Mouse (Mus musculus) heart, adult 11 months (tissue): ENCODE data around the gene Slc6a5.

Experiments
- DNase-seq: peaks from one replicate; pipeline ENCODE4 v3.0.0; 2022

Gene Slc6a5

DNA sequence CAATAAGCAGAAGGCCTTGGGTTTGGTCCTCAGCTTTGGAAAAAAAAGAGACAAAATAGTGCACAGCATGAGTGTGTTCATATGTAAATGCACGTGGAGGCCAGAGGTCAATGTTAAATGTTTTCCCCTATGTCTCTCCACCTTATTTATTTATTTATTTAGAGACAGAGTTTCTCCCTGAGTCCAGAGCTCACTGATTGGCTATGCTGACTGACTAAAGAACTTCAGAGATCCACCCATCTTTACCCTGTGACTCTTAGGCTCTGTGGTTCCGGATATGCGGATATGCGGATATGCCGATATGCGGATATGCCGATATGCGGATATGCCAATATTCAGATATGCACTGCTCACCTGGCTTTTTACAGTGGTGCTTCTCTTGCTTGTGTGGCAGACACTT, 76.0 kb downstream of the Slc6a5 start:
- peak; percentile 43 for DNase-seq

DNA sequence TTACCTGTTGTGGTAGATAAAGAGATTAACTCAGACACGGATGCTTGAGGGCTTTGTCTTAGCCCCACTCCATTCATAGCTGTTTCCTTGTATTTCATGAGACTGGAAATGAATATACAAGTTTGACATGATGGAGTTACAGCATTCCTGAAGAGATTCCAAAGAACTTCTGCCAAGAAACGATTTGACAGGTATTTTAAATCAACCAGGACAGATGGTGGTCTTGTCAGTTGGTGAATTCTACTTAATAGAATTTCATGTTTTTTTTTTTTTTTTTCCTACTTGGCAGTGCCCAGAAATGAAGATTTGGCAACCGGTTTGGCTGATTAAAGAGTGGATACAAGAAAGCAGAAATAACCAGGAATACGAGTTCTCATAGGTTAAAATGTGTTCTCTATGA, 89.4 kb downstream of the Slc6a5 start:
- peak; percentile 2 for DNase-seq

DNA sequence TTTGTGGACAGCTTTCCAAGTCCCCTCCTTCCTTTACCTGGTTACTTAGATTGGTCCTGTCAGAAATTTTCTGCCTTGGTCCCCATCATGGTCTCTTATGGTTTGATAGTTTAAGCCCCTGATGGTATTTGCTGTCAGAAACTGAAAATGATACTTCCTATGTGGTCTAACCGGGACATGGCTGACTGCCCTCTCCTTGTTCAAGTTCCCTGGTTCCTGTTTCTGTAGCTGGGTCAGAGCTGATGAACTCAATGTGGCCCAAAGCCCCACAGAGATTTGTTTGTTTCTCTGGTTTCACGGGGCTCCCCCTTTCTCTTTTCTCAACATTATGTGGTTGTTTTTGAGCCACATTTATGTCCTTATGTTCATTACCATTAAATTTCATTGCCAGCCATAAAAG, 95.3 kb downstream of the Slc6a5 start:
- peak; percentile 42 for DNase-seq
